Mouse (Mus musculus) urinary bladder, postnatal 25 days (tissue): ENCODE data around the gene Pced1a.
A peak's percentile ranks its signal among the peaks of the same experiment; 100 is the strongest.

ENCODE experiments used
- DNase-seq: peaks from one replicate; pipeline ENCODE4 v3.0.0; 2022; ENCODE audit warnings: low spot score

Gene Pced1a

GRCm38 (mm10) chr2:130424126-130424853 lies at the start of gene Pced1a, which contains the start of gene Vps16:
Gene Pced1a, minus strand, starts transcription at chr2:130424701.
Gene Vps16, plus strand, starts transcription at chr2:130424339.
- DNase-seq: peak; percentile 91

- no peak for DNase-seq
Observed at GRCm38 (mm10) chr2:130472908-130473510, 48.5 kb upstream of the Pced1a start.

- no peak for DNase-seq
Observed at GRCm38 (mm10) chr2:130469935-130470334, 45.4 kb upstream of the Pced1a start.

GRCm38 (mm10) chr2:130469366-130469765 lies 44.9 kb upstream of the Pced1a start:
- DNase-seq: no peak

- DNase-seq: no peak
Observed at GRCm38 (mm10) chr2:130466438-130466837, 41.9 kb upstream of the Pced1a start.

- no peak for DNase-seq
Observed at GRCm38 (mm10) chr2:130461287-130462071, 37.0 kb upstream of the Pced1a start.

GRCm38 (mm10) chr2:130459576-130459975 lies 35.1 kb upstream of the Pced1a start:
- DNase-seq: no peak

- DNase-seq: no peak
Observed at GRCm38 (mm10) chr2:130457871-130458270, 33.4 kb upstream of the Pced1a start.

GRCm38 (mm10) chr2:130454748-130455370 lies 30.4 kb upstream of the Pced1a start:
- no peak for DNase-seq

GRCm38 (mm10) chr2:130453421-130453820 lies 28.9 kb upstream of the Pced1a start:
- DNase-seq: no peak

- DNase-seq: no peak
Observed at GRCm38 (mm10) chr2:130452266-130452665, 27.8 kb upstream of the Pced1a start.

- no peak for DNase-seq
Observed at GRCm38 (mm10) chr2:130451727-130452090, 27.2 kb upstream of the Pced1a start.

GRCm38 (mm10) chr2:130451086-130451726 lies 26.7 kb upstream of the Pced1a start:
- DNase-seq: no peak

GRCm38 (mm10) chr2:130450434-130450796 lies 25.9 kb upstream of the Pced1a start:
- DNase-seq: peak; percentile 72

GRCm38 (mm10) chr2:130449794-130450433 lies 25.4 kb upstream of the Pced1a start, which contains the start of gene Ptpra:
Gene Ptpra, plus strand, starts transcription at chr2:130450278.
- DNase-seq: peak; percentile 90

GRCm38 (mm10) chr2:130449021-130449793 lies 24.7 kb upstream of the Pced1a start:
- DNase-seq: no peak

GRCm38 (mm10) chr2:130448449-130448848 lies 23.9 kb upstream of the Pced1a start:
- DNase-seq: no peak

- no peak for DNase-seq
Observed at GRCm38 (mm10) chr2:130442162-130442561, 17.7 kb upstream of the Pced1a start.

- DNase-seq: no peak
Observed at GRCm38 (mm10) chr2:130439840-130440480, 15.5 kb upstream of the Pced1a start.

GRCm38 (mm10) chr2:130438861-130439260 lies 14.4 kb upstream of the Pced1a start:
- no peak for DNase-seq
